Comparison of ENCODE assay signal across 32 mouse cellular contexts in genomic region chr2:116299551-116299950, GRCm38 (mm10).
"Had no signal": no experiment of that assay in that cellular context is flagged by ENCODE, and none has a peak within 500 bp of the region (broad histone marks: within the 10 kb centered on the region; RNA-seq: fewer than 3 reads in every experiment).

No protein-coding gene starts in this region.

- H3K9ac ChIP-seq: limb, embryonic 12.5 days; limb, embryonic 13.5 days; limb, embryonic 15.5 days; liver, embryonic 12.5 days; liver, embryonic 13.5 days; liver, embryonic 14.5 days; liver, embryonic 15.5 days; liver, postnatal 0 days; lung, embryonic 14.5 days; lung, embryonic 15.5 days; midbrain, embryonic 12.5 days; midbrain, embryonic 13.5 days; midbrain, embryonic 15.5 days had no signal

- ATAC-seq: liver, embryonic 12.5 days; liver, postnatal 0 days; lung, postnatal 0 days; midbrain, embryonic 13.5 days; midbrain, embryonic 15.5 days; midbrain, embryonic 16.5 days had no signal

- H3K36me3 ChIP-seq: limb, embryonic 10.5 days; limb, embryonic 12.5 days; limb, embryonic 13.5 days; limb, embryonic 15.5 days; liver, embryonic 12.5 days; liver, embryonic 13.5 days; liver, embryonic 15.5 days; lung, embryonic 15.5 days; midbrain, embryonic 10.5 days; midbrain, embryonic 12.5 days; midbrain, embryonic 13.5 days; midbrain, embryonic 15.5 days had no signal

- H3K4me1 ChIP-seq: limb, embryonic 10.5 days; limb, embryonic 12.5 days; limb, embryonic 13.5 days; limb, embryonic 15.5 days; liver, embryonic 12.5 days; liver, embryonic 13.5 days; liver, embryonic 15.5 days; lung, embryonic 15.5 days; megakaryocyte, embryonic 14.5 days; midbrain, embryonic 10.5 days; midbrain, embryonic 12.5 days; midbrain, embryonic 13.5 days; midbrain, embryonic 15.5 days had no signal

- H3K9me3 ChIP-seq: limb, embryonic 10.5 days; limb, embryonic 12.5 days; limb, embryonic 13.5 days; limb, embryonic 15.5 days; liver, embryonic 12.5 days; liver, embryonic 13.5 days; liver, embryonic 15.5 days; lung, embryonic 15.5 days; midbrain, embryonic 10.5 days; midbrain, embryonic 12.5 days; midbrain, embryonic 13.5 days; midbrain, embryonic 15.5 days had no signal

- H3K4me3 ChIP-seq: left cerebral cortex, adult 2 months; limb, embryonic 10.5 days; limb, embryonic 12.5 days; limb, embryonic 13.5 days; limb, embryonic 15.5 days; liver, embryonic 12.5 days; liver, embryonic 13.5 days; liver, embryonic 15.5 days; lung, embryonic 15.5 days; megakaryocyte, embryonic 14.5 days; midbrain, embryonic 10.5 days; midbrain, embryonic 12.5 days; midbrain, embryonic 13.5 days; midbrain, embryonic 15.5 days; myocyte had no signal

- DNase-seq: left cerebral cortex, postnatal 4 days; liver; liver, embryonic 13.5 days; liver, postnatal 0 days; lung, adult 18-20 months; lung, adult 2 months; lung, embryonic 14.5 days; lung, postnatal 10 days; lung, postnatal 14 days; lung, postnatal 36 days; lung, postnatal 4 days; midbrain, embryonic 14.5 days had no signal

- H3K27ac ChIP-seq: left cerebral cortex, adult 2 months; limb, embryonic 10.5 days; limb, embryonic 12.5 days; limb, embryonic 13.5 days; limb, embryonic 15.5 days; liver, embryonic 12.5 days; liver, embryonic 13.5 days; liver, embryonic 14.5 days; liver, embryonic 15.5 days; lung, embryonic 15.5 days; macrophage; midbrain, embryonic 10.5 days; midbrain, embryonic 12.5 days; midbrain, embryonic 13.5 days; midbrain, embryonic 15.5 days had no signal

- H3K27me3 ChIP-seq: limb, embryonic 12.5 days; limb, embryonic 13.5 days; limb, embryonic 15.5 days; liver, embryonic 12.5 days; liver, embryonic 13.5 days; liver, embryonic 15.5 days; lung, embryonic 15.5 days; megakaryocyte, embryonic 14.5 days; midbrain, embryonic 12.5 days; midbrain, embryonic 13.5 days; midbrain, embryonic 15.5 days had no signal

- H3K4me2 ChIP-seq: limb, embryonic 12.5 days; limb, embryonic 13.5 days; limb, embryonic 15.5 days; liver, embryonic 11.5 days; liver, embryonic 12.5 days; liver, embryonic 13.5 days; liver, embryonic 15.5 days; lung, embryonic 14.5 days; lung, embryonic 15.5 days; midbrain, embryonic 11.5 days; midbrain, embryonic 12.5 days; midbrain, embryonic 13.5 days; midbrain, embryonic 15.5 days had no signal
